Mouse (Mus musculus) kidney, postnatal 14 days (tissue): ENCODE results near the gene Ptpre.
"Not testable (repeated sequence)": the region's sequence is repeated elsewhere in the genome, so short reads cannot be mapped to it uniquely, and the experiment has no call there.

ENCODE experiments used
- DNase-seq: peaks from one replicate; pipeline ENCODE4 v3.0.0; 2022; ENCODE audit warnings: mixed read lengths

The Ptpre gene

DNA sequence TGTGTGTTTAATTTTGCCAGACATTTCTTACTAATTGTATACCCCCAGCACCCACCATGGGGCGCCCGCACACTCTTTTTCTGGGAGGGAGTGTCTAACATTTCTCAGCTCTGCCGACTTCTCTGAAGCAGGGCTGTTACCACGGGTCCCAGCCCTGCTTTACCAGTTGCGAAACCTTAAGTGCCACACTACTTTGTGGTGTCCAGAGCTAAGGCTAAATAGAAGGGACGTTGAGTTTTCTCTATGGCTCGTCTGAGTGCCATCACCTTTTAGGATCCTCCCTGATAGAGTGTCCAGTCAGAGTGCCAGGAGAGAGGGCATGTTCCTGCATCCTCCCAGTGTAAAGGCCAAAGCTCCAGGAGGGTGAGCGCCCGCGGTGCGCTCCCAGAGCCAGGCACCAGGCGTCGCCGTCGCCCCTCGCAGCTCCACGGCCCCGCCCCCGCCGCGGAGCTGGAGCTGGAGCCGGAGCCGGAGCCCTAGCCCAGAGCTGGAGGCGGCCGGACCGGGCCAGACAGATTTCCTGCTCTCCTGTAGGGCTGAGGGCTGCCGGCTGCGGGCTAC is at the start of gene Ptpre:
Gene Ptpre, plus strand, starts transcription at position 141 of the 561 bp plus-strand sequence.
- DNase-seq, result peak; percentile 93

DNA sequence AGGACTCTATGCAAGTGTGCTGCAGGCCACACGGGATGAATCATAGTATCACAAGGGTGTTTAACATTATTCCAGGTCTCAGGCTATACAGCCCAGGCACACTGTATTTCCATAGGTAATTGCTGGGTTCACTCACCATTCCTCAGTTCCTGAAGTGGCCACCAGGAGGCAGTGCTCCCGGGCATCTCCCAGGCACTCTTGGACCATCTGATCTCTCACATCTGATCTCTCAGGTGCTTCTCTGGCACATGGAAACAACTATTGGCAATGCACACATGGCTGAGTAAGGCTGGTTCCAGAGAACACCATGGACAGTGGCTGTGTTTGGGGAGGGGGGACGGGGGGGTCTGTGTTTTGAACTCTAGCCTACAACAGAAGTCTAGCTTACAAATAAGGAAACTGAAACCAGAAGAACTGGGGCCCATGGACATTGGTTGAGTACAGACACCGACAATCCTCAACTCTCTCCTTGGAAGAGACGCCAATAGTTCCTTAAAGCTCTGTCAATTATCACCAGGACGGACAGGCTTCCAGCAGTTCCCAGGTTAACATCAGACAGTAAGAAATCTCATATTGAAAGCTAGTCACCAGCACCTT is 49.0 kb upstream of the Ptpre start:
- no peak for DNase-seq

- no peak for DNase-seq
These were observed 47.4 kb upstream of the Ptpre start for GRCm38 (mm10) chr7:135489724-135490499.

GRCm38 (mm10) chr7:135490500-135490886 is 46.8 kb upstream of the Ptpre start:
- no peak for DNase-seq

DNA sequence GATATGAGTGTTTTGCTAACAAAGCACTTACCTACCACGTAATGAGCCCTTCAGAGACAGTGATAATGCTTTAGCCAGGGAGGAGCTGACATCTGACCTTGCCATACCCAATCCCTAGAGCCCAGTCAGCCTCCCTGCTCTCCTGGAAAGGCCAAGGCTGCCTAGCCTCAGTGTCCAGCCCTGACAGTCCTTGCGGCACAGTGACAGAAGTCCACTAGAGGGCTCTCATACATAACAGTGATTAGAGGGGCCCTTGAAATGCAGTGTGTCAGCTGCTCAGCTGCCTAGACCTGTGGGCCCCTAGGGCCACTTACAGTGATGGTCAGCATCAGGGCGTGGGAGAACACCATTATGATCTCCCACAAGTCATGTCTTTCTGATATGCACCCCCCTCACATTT is 42.0 kb upstream of the Ptpre start:
- peak; percentile 14 for DNase-seq

GRCm38 (mm10) chr7:135498565-135499186 is 38.6 kb upstream of the Ptpre start:
- DNase-seq, result no peak

DNA sequence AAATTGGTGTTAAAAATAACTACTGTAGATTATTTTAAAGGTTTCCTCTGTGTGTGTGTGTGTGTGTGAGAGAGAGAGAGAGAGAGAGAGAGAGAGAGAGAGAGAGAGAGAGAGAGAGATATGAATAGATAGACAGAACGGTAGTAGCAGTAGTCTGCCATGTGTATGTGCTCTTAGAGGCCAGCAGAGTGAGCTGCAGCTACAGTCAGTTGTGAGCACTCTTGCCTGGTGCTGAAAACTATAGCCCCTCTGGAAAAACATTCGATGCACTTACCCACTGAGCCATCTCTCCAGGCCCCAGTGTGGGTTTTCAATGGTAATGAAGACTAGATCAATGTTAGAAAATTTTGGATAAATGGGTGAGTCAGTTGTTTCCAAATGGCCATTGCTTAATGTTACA is 37.9 kb upstream of the Ptpre start:
- DNase-seq, result no peak

GRCm38 (mm10) chr7:135506506-135506905 is 30.8 kb upstream of the Ptpre start:
- not testable (repeated sequence) for DNase-seq

- DNase-seq, result no peak
These were observed 28.7 kb upstream of the Ptpre start for GRCm38 (mm10) chr7:135508602-135509001.

DNA sequence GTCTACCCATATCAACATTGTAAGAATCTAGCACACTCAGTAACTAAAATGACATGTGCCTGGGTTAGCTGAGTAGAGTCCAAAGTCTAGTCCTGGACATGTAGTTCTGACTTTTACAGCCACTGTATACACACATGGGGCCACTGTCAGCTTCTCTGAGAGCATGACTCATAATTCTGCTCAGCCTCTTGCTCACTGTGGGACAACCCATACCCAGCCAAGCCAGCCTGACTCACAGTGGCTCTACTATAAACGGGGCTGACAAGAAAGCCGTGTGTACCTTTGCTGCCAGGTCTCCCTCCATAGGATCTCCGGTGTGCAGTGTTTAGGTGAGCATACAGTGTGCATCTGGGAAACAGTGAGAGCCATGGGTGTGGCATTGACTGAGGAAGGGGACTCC is 28.0 kb upstream of the Ptpre start:
- DNase-seq, result no peak

- peak; percentile 36 for DNase-seq
These were observed 26.9 kb upstream of the Ptpre start for GRCm38 (mm10) chr7:135510431-135510830.

- no peak for DNase-seq
These were observed 25.6 kb upstream of the Ptpre start for GRCm38 (mm10) chr7:135511723-135512122.

DNA sequence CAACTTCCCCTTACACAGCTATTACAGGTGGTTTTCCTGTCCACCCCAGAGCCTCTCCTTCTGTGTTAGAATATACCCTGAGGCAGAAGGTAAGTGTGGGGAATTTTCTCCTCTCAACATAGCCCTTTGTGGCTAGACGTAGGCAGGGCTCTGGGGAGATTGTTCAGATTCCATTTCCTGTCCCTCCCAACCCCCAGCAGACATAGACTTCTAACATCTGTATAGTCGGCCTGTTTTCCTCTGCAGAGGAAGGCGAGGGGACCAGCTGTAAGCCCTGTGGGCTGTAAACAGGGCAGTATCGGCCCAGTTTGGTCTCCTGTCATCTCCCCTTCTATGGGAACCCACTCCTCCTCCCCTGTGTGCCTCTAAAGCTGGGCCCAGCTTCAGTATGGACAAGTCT is 20.1 kb upstream of the Ptpre start:
- no peak for DNase-seq

DNA sequence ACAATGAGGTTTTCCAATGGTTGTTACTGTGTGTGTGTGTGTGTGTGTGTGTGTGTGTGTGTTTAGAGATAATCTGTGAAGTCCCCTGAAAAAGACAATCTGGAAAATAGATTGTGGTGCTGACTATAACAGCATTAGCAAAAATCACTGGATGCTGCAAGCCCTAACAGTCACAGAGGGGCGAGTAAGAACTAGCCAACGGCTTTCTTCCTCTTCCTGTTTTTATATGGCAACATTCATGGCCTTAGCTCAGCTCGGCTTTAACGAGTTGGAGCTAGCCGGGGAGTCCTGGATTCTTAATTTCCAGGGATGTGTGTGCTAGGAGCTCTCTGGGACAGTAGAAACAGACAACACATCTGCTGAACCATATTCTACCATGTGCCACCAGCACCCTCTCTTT is 17.0 kb upstream of the Ptpre start:
- DNase-seq, result no peak

DNA sequence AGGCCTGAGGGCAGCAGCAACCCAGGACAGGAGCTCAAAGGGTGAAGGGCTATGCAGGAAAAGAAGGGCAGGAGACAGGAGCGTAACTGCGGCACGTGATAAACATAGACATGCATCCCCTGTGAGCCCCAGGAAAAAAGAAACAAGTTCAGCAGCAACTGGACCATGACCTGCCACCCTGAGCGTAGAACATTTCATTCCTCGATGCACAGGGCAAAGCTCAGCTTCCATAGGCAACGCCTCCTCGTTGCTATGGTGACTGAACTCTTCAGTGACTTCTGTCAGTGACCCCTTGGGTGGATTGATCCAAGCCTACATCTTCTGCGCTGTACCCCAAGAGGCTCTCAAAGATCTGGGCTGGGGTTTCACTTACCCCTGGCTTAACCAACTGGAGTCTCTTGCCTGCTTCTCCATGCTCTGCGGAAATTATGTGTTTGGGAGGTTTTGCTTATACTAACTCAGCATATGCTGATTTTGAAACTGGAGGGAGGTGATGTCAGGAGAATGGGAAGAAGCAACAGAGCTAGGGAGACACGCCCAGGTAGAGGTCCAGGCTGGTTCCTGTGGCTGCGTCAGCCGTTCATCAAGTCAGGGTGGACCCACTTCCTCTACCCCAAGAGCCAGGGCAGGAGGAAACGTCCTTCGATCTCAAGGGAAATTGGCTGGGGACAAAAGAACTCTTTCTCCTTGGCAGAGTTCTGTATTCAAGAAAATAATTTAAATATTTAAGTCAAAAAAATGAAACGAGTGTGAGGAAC is 15.3 kb upstream of the Ptpre start:
- peak; percentile 87 for DNase-seq

- DNase-seq, result peak; percentile 39
These were observed 13.3 kb upstream of the Ptpre start for GRCm38 (mm10) chr7:135523981-135524380.

- DNase-seq, result no peak
These were observed 12.8 kb upstream of the Ptpre start for GRCm38 (mm10) chr7:135524424-135524967.

- peak; percentile 18 for DNase-seq
These were observed 10.6 kb upstream of the Ptpre start for GRCm38 (mm10) chr7:135526574-135527152.

- no peak for DNase-seq
These were observed 10.1 kb upstream of the Ptpre start for GRCm38 (mm10) chr7:135527169-135527568.

GRCm38 (mm10) chr7:135528515-135528914 is 8.8 kb upstream of the Ptpre start, which contains the start of gene Clrn3:
Gene Clrn3 (minus strand): TSS chr7:135528654.
- DNase-seq, result peak; percentile 73

DNA sequence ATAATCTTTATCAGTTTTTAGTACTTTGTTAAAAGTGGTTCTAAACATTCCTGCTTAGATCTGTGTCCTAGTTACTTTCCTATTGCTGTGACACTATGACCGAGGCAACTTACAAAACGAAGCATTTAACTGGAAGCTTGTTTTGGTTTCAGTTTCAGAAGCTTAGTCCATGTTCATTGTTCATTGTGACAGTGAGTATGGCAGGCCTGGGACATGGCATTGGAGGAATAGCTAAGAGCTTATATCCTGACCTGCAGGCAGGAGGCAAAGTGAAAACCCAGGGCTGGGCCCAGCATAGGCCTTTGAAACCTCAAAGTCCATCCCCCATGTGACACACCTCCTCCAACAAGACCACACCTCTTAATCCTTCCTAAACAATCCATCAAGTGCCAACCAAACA is 8.2 kb upstream of the Ptpre start:
- no peak for DNase-seq

DNA sequence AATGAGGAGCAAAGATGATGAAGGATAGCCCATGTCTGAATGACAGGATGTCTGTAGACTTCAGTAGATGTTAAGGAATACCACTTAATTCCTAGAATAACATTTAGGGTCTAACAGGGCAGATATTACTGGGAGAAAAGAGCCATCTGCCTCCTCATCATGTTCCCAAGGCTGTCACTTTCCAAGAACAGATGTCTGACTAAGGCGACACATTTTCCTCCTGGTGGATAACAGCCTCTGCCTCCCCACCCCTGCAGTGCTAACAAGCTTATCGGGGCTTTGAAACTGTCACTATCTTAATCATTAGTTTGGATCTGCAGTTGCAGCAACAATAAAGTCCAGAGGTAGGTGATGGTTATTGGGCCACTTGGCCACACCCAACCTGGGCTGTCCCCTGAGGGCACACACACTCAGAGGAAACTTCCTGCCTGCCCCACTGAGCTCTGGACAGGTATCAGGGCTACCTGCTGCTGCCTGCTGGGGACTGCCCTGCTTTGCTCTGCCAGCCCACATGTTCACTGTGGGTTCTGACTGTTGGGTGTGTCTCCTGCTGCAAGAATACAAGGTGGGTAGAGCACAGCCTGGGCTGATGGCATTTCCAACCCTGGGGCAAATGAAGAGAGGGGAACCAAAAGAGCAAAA is 2.6 kb upstream of the Ptpre start:
- DNase-seq, result no peak
